Mouse (Mus musculus) gastrocnemius, postnatal 25 days (tissue): ENCODE measurements around the gene Acin1. TPM values are rescaled to one million over a fixed set of nuclear protein-coding genes. Genes with fewer than 3 reads are reported as not detected.

Source experiments
- DNase-seq: peaks from one replicate; pipeline ENCODE4 v3.0.0; 2022
- total RNA-seq, 2 experiments: library from RNA; stranded (reverse); gene quantifications; 1 replicate in 1 of 2; 2 replicates in 1 of 2; pipeline ENCODE4 v1.2.3; 2021

Acin1 gene
- total RNA-seq, 2 experiments from 2014 or later: 61.2 to 78.1 TPM

GRCm38 (mm10) chr14:54698733-54699132 lies 12.0 kb upstream of the Acin1 start, which contains the start of gene Gm29776:
TSS of gene Gm29776 (minus strand) at chr14:54698833.
- no peak for DNase-seq

GRCm38 (mm10) chr14:54696752-54697151 lies 10.0 kb upstream of the Acin1 start:
- DNase-seq: no peak

GRCm38 (mm10) chr14:54695042-54695441 lies 8.3 kb upstream of the Acin1 start:
- no peak for DNase-seq

DNA sequence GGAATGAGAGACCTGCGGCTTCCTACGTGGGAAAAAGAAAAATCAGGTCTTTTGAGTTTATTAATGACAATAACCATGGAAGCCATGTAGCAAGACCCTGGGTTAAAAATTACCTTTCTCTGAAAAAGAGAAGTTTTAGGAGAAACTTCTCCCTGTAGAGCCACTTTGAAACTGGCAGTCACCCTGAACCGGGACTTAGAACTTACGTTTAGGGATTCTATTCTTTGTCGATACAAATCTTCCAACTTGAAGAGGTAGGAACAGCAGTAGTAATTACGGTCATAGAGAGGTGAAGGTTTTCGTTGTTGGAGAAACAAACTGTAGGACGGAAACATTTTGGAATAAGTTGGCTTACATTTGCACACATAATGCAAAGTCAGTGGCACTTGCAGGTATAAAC lies 520 bp upstream of the Acin1 start:
- DNase-seq: no peak

- no peak for DNase-seq
These were observed 639 bp downstream of the Acin1 start, which contains the start of gene 1700123O20Rik for GRCm38 (mm10) chr14:54686063-54686521. TSS of gene 1700123O20Rik (plus strand) at chr14:54686216.

- DNase-seq: no peak
These were observed 1.3 kb downstream of the Acin1 start for GRCm38 (mm10) chr14:54685471-54685870.

GRCm38 (mm10) chr14:54682396-54682795 lies 4.3 kb downstream of the Acin1 start:
- no peak for DNase-seq

DNA sequence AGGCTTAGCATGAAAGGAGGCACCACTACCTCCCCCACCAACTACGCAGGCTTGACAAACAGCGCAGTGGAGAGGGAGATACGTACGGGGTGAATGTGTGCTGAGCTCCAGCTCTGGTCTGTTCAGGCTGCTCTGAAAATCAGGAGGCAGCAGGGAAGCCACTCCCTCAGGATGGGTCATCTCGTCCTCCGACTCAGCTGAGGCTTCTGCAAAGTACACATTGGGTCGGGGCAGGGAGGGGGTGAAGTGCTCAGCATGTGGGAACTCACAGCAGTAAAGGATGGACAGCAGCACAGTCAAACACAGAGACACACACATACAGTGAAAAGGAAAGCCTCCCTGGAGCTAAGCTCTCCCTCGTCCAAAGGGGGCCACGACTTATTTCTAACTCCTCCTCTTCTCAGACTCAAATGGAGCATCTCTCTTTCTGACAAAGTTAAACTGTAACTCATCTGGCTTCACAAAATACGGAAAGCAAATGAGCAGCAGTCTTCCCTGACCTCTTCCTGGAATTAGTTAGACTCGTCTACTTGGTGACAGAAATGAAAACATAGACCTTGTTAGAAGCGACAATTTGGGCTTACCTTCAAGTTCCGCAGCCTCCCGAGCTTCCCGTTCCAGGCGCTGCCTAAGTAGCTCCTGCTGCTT lies 8.0 kb downstream of the Acin1 start:
- DNase-seq: no peak

DNA sequence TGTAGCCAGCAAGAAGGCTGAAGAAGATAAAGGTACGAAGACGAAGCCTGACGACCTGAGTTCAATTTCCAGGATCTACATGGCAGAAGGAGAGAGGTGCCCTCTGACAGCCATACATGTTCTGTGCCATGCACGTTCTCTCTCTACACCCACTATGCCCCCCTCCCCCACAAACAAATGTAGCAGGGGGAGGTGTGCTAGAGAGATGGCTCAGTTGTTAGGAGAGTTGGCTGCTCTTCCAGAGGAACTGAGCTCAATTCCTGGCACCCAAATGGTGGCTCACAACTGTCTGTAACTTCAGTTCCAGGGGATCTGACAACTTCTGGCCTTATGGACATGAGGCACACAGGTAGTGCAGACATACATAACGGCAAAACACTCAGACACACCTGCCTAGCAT lies 10.4 kb downstream of the Acin1 start:
- DNase-seq: no peak

GRCm38 (mm10) chr14:54674317-54674716 lies 12.4 kb downstream of the Acin1 start:
- no peak for DNase-seq

DNA sequence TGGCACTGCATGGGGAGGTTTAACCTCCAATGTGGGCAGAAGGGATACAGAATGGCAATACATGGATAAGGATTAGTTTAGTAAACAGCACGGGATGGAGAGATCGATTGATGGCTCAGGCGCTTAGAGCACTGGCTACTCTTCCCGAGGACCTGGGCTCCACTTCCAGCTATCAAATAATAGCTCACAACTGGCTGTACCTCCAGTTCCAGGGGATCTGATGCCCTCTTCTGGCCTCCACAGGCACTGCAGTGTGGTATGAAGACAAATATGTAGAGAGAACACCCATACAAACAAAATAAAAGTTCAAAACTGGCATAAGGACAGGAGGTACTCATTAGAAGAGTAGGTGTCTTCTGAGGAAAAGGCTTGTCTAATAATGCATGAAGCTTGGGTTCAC lies 17.4 kb downstream of the Acin1 start:
- no peak for DNase-seq

GRCm38 (mm10) chr14:54664477-54665222 lies 22.1 kb downstream of the Acin1 start:
- DNase-seq: no peak

GRCm38 (mm10) chr14:54660009-54660408 lies 26.7 kb downstream of the Acin1 start:
- no peak for DNase-seq

DNA sequence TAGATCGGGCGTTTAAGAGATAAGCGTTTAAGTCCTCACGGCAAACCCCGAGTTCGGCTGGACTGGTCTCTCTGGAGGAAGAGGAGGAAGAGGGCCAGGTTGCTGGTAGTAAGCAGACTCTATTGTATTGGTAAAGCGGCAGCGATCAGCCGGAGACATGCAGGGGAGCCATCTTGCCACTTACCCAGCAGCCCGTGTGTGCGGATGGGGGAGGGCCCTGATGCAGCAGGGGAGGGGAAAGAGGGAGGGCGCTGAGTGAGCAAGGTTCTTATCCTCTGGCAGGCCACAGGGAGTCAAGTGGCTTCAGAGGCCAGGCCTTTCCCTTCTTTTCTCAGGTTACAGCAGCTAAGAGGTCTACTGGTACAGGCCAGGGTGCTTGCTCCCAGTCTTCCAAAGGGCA lies 33.2 kb downstream of the Acin1 start:
- DNase-seq: peak; percentile 89

DNA sequence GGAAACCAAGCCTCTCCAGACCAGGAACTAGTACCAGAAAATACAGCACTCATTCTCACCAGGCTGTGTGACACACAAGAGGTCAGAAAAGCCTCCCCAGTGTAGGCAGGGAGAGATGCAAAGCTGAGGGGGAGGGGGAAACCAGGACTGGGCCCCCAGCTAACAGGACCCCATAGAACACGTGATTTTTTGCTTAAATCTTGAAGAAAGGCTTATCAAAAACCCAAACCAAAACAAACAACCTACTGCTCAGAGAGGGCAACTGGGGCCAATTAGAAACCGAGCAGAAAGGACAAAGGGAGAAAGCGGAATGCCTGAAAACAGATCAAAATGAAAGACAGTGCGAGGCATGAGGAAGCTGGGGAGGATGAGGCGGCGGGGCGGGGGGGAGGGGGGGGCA lies 33.9 kb downstream of the Acin1 start:
- no peak for DNase-seq

DNA sequence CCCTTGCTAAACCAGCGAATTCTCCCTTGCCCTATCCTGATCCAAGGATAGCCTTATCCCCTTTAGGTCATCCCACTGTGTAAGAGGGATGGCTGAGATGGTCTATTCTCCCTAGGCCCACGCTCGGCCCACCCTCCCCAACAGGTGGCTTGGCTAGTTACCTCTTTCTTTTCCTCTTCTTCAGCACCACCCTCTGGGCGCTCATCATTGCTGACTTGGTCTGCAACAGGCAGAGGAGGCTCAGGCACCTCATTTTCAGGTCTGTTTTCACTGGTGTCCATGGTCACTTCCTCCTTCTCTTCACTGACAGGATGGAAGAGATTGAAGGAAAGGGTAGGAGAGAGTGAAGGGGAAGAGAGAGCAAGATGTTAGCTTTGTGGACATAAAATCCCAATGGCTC lies 35.2 kb downstream of the Acin1 start:
- DNase-seq: no peak

DNA sequence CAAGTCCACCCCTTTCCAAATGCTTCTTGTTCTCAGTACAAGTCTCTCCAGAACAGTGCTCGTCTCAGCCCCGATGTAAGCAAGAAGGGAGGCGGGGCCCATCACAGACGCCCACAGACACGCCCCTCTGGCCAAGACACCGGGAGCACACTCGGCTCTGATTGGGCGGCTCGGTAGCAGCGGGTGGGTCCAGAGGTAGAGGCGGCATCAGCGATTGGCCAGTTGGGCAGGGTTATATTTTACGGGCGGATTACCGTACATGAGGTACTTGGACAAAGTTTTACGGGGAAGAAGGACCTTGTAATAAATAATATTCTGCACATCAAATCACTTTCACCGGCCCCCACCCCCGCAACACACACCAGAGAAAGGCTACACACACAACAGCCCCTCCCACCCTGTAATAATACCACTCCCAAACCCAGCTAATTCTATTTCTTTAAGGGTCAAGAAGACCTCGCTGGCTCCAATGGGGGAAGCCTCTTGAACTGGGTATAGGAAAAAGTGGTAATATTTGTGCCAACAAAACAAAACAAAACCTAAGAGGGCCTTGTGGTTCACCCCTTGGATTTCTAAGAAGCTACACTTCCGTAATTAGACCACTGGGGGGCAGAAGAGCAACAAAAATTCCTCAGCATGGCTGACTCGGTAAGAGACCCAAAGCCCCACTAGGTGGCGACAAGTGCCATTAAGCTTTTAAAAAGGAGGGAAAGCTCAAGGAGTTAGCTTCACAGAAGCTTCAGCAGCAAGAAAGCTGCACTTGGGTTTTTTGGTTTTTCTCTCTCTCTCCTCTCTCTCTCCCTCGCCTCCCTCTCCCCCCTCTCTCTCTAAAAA lies 35.9 kb downstream of the Acin1 start:
- peak; percentile 59 for DNase-seq

DNA sequence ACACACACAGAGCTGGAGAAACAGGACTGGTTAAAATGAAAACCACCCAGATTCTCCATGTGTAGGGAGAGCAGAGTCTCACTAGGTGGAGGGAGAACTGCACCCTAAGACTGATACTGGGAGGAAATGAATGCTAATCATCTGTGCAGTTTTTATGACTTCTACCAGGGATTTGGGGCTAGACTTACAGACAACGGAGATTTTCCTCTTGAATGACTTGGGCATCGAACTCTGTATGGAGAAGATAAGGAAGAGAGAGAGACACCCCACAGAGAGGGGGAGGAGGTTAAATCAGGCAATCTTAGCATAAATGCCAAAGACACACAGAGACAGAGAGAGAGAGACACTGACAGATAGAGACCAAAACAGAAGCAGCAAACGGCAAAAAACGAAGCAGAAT lies 38.8 kb downstream of the Acin1 start:
- DNase-seq: no peak

- no peak for DNase-seq
These were observed 39.7 kb downstream of the Acin1 start for GRCm38 (mm10) chr14:54646898-54647636.

GRCm38 (mm10) chr14:54646455-54646854 lies 40.3 kb downstream of the Acin1 start:
- DNase-seq: no peak

- DNase-seq: no peak
These were observed 42.4 kb downstream of the Acin1 start for GRCm38 (mm10) chr14:54644294-54644693.

- no peak for DNase-seq
These were observed 43.7 kb downstream of the Acin1 start for GRCm38 (mm10) chr14:54643011-54643410.
